Comparison of ENCODE assay signal across 31 mouse cellular contexts in genomic region chr1:138683711-138684110, GRCm38 (mm10).
DNase-seq lines count a peak whose midpoint lies in the region; ATAC-seq and TF ChIP-seq lines count a peak whose summit lies in the region.
"Had no signal": no experiment of that assay in that cellular context is flagged by ENCODE, and none has a peak within 500 bp of the region (broad histone marks: within the 10 kb centered on the region; RNA-seq: fewer than 3 reads in every experiment).

No protein-coding gene starts in this region.

- intact Hi-C loops in gastrocnemius, adult 2 months (cut with DNase I): no loop called here

- H3K4me1 ChIP-seq in kidney, embryonic 15.5 days: no peaks in the 10 kb centered on the region
- H3K4me1 ChIP-seq: embryonic facial prominence, embryonic 10.5 days; embryonic facial prominence, embryonic 15.5 days; forebrain, embryonic 12.5 days; liver, embryonic 13.5 days; neural tube, embryonic 13.5 days had no signal

- no peak for TF ChIP-seq CTCF in gastrocnemius, adult 2 months (IDR thresholded peaks at IDR 0.05)

- WGBS in kidney, embryonic 15.5 days: 84% methylated on average over 10 of the region's 10 CpGs

- no peak for ATAC-seq in kidney, embryonic 15.5 days (replicated peaks; ENCODE audit: low FRiP score)
- ATAC-seq: forebrain, postnatal 0 days; lung, postnatal 0 days; midbrain, embryonic 16.5 days; Patski had no signal

- no peak overlapping the region for H3K4me2 ChIP-seq in kidney, embryonic 15.5 days
- H3K4me2 ChIP-seq: embryonic facial prominence, embryonic 15.5 days; forebrain, embryonic 12.5 days; heart, embryonic 11.5 days; hindbrain, embryonic 13.5 days; liver, embryonic 13.5 days; neural tube, embryonic 13.5 days had no signal

- peak; percentile 54 for DNase-seq in CD4-positive, CD25-positive, alpha-beta regulatory T cell, adult 2 months (ENCODE audit: low read depth, low spot score)
- peak; percentile 19 for DNase-seq in T-cell, adult 2 months (ENCODE audit: low spot score)
- DNase-seq in naive thymus-derived CD4-positive, alpha-beta T cell, adult 2 months (ENCODE audit: low read depth): peak; percentile 33
- DNase-seq in thymus, postnatal 25 days: peak; percentile 28
- DNase-seq in gastrocnemius, adult 2 months: no peak
- no peak for DNase-seq in urinary bladder, postnatal 4 days (ENCODE audit: low spot score in 2 of 2)
- DNase-seq: adrenal gland, adult 2 months; adrenal gland, postnatal 36 days; cerebellum, adult 8-10 months; cerebellum, postnatal 25 days; forebrain, postnatal 0 days; gastrocnemius, postnatal 14 days; heart, adult 18-20 months; heart, postnatal 4 days; kidney, adult 18-20 months; kidney, postnatal 4 days; layer of hippocampus, postnatal 36 days; left cerebral cortex, postnatal 4 days; liver, embryonic 13.5 days; lung, adult 18-20 months; lung, postnatal 4 days had no signal

- H3K27me3 ChIP-seq in kidney, embryonic 15.5 days: no peaks in the 10 kb centered on the region
- H3K27me3 ChIP-seq: embryonic facial prominence, embryonic 15.5 days; forebrain, embryonic 12.5 days; hindbrain, embryonic 13.5 days; liver, embryonic 13.5 days; neural tube, embryonic 13.5 days; Patski had no signal

- H3K4me3 ChIP-seq in gastrocnemius, adult 2 months: no peak overlapping the region
- no peak overlapping the region for H3K4me3 ChIP-seq in kidney, embryonic 15.5 days (replicated peaks)
- H3K4me3 ChIP-seq: embryonic facial prominence, embryonic 10.5 days; embryonic facial prominence, embryonic 15.5 days; forebrain, embryonic 12.5 days; hindbrain, embryonic 13.5 days; liver, embryonic 13.5 days; neural tube, embryonic 13.5 days had no signal

- no peaks in the 10 kb centered on the region for H3K36me3 ChIP-seq in kidney, embryonic 15.5 days
- H3K36me3 ChIP-seq: embryonic facial prominence, embryonic 10.5 days; embryonic facial prominence, embryonic 15.5 days; forebrain, embryonic 12.5 days; hindbrain, embryonic 13.5 days; liver, embryonic 13.5 days; neural tube, embryonic 13.5 days had no signal

- H3K9ac ChIP-seq in kidney, embryonic 15.5 days: no peak overlapping the region
- H3K9ac ChIP-seq: embryonic facial prominence, embryonic 15.5 days; forebrain, embryonic 12.5 days; forebrain, postnatal 0 days; hindbrain, embryonic 13.5 days; liver, embryonic 13.5 days; neural tube, embryonic 13.5 days had no signal

- H3K27ac ChIP-seq in gastrocnemius, adult 2 months: no peak overlapping the region
- no peak overlapping the region for H3K27ac ChIP-seq in kidney, embryonic 15.5 days
- H3K27ac ChIP-seq: embryonic facial prominence, embryonic 10.5 days; embryonic facial prominence, embryonic 15.5 days; forebrain, embryonic 12.5 days; hindbrain, embryonic 13.5 days; liver, embryonic 13.5 days; neural tube, embryonic 13.5 days had no signal

- H3K9me3 ChIP-seq in kidney, embryonic 15.5 days (replicated peaks): no peaks in the 10 kb centered on the region
- H3K9me3 ChIP-seq: embryonic facial prominence, embryonic 10.5 days; embryonic facial prominence, embryonic 15.5 days; forebrain, embryonic 12.5 days; hindbrain, embryonic 13.5 days; liver, embryonic 13.5 days; neural tube, embryonic 13.5 days had no signal

Comparison
In these comparisons a context has a peak if more than half of its experiments do, and no peak if none do; other contexts are left out.
1. DNase-seq: peak in CD4-positive, CD25-positive, alpha-beta regulatory T cell, adult 2 months (single experiment), T-cell, adult 2 months (single experiment), naive thymus-derived CD4-positive, alpha-beta T cell, adult 2 months (single experiment) and thymus, postnatal 25 days (single experiment); none in gastrocnemius, adult 2 months (single experiment) and urinary bladder, postnatal 4 days (0 of 2).